Mouse (Mus musculus) forebrain, embryonic 16.5 days (tissue): ENCODE data around the gene Nme7. TPM values are rescaled to one million over a fixed set of nuclear protein-coding genes. Genes with fewer than 3 reads are reported as not detected.

Experiments
- ATAC-seq: fragments of 200-750 bp; cut with Nextera tagmentation; 2 replicates; pipeline ENCODE4 v1.8.0; 2017; ENCODE audit warnings: mild to moderate bottlenecking, moderate library complexity
- H3K27ac ChIP-seq: fragments of 300-500 bp; sonication (generic); 2 replicates; pipeline ENCODE4 v1.5.1; 2014; ENCODE audit warnings: low read length, control low read depth
- H3K27me3 ChIP-seq: fragments of 300-500 bp; sonication (generic); replicated peaks from 2 replicates; pipeline ENCODE4 v1.6.1; 2014; ENCODE audit warnings: low read length; ENCODE audit not compliant: control insufficient read depth, insufficient read depth
- H3K36me3 ChIP-seq: fragments of 300-500 bp; sonication (generic); 2 replicates; pipeline ENCODE4 v1.6.1; 2014; ENCODE audit not compliant: control insufficient read depth, insufficient read depth
- H3K4me1 ChIP-seq: fragments of 300-500 bp; sonication (generic); replicated peaks from 2 replicates; pipeline ENCODE4 v1.6.1; 2014; ENCODE audit warnings: low read length; ENCODE audit not compliant: control insufficient read depth, insufficient read depth
- H3K4me2 ChIP-seq: fragments of 300-500 bp; sonication (generic); 2 replicates; pipeline ENCODE4 v1.6.1; 2014; ENCODE audit warnings: mild to moderate bottlenecking, low read length, control low read depth
- H3K4me3 ChIP-seq: fragments of 300-500 bp; sonication (generic); replicated peaks from 2 replicates; pipeline ENCODE4 v1.5.1; 2014; ENCODE audit warnings: mild to moderate bottlenecking, low read length, control low read depth
- H3K9ac ChIP-seq: fragments of 300-500 bp; sonication (generic); replicated peaks from 2 replicates; pipeline ENCODE4 v1.6.1; 2014; ENCODE audit warnings: low read depth, low read length, control low read depth
- H3K9me3 ChIP-seq: fragments of 300-500 bp; sonication (generic); 2 replicates; pipeline ENCODE4 v1.6.1; 2016; ENCODE audit warnings: low read length; ENCODE audit not compliant: control insufficient read depth
- WGBS: fragments of 180-500 bp; shearing (Covaris S2); extraction: QIAGEN DNeasy Blood & Tissue Kit; methylation state at CpG from one replicate; pipeline ENCODE4 v1.1.7; 2014; 5-methylcytosine and 5-hydroxymethylcytosine counted together
- polyA plus RNA-seq: library from polyadenylated mRNA; unstranded; fragments of >200 nt; fragmentation: Nextera tagmentation; extraction: Ambion mirVana; gene quantifications from 2 replicates; pipeline ENCODE4 v1.2.1, GENCODE M21; 2015

Gene Nme7
- polyA plus RNA-seq, 1 experiment from 2014 or later = 43.3 TPM

DNA sequence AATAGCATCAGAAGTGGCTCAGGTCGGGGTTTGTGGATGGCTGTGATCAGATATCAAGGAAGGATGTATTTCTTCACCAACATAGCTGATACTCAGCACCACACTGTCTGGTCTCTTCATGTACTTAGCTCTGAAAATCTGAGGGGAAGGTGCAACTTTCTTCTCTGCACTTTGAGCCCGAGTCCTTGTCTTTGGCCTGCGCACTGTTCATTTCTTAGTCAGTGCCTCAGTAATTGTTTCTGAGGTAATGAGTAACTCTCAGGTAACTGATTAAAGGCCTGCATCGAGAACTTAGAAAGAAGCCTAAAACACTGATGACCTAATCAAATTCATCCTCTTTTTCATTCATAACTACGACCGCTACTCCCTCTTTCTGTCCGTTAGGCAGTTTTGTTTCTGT, 107.4 kb downstream of the Nme7 start:
- ATAC-seq = no peak
- 87% methylated on average over 7 of the region's 7 CpGs for WGBS

DNA sequence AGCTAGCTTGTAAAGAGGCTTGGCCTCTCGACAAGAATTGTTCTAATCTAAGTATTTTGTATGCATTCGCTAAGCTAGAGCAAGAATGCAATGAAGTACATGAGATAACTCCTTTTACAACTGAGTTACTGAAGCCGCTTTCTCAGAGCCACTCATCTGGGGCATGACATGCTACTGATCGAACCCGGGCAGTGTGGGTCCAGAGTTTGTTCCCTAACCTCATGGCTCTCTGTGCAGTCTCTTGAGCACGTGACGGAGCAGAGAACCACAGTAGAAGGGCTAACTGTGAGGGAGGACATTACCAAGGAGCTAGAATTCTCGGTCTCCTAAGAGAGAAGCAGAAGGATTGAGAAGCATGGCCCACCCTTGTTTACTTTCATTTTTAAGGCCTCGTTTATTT, 109.0 kb downstream of the Nme7 start:
- H3K36me3 ChIP-seq = peaks cover 3% of the 10 kb centered on the region; the same call in 1 of the 2 replicates
- no peak for ATAC-seq
- H3K4me3 ChIP-seq = no peak overlapping the region
- H3K27ac ChIP-seq = no peak overlapping the region
- no peaks in the 10 kb centered on the region; the same call in 1 of the 2 replicates for H3K4me1 ChIP-seq
- 96% methylated on average over 9 of the region's 9 CpGs for WGBS
- H3K9ac ChIP-seq = no peak overlapping the region
- H3K27me3 ChIP-seq = no peaks in the 10 kb centered on the region
- no peak overlapping the region for H3K4me2 ChIP-seq
- H3K9me3 ChIP-seq = no peaks in the 10 kb centered on the region

More for the DNA sequence above, 107.4 kb downstream of the Nme7 start:
- no peaks in the 10 kb centered on the region for H3K9me3 ChIP-seq
- H3K27ac ChIP-seq = no peak overlapping the region
- H3K4me3 ChIP-seq = no peak overlapping the region
- no peaks in the 10 kb centered on the region; the same call in 1 of the 2 replicates for H3K4me1 ChIP-seq
- peaks cover 3% of the 10 kb centered on the region; the same call in 1 of the 2 replicates for H3K36me3 ChIP-seq
- H3K4me2 ChIP-seq = no peak overlapping the region
- H3K9ac ChIP-seq = no peak overlapping the region
- H3K27me3 ChIP-seq = no peaks in the 10 kb centered on the region

DNA sequence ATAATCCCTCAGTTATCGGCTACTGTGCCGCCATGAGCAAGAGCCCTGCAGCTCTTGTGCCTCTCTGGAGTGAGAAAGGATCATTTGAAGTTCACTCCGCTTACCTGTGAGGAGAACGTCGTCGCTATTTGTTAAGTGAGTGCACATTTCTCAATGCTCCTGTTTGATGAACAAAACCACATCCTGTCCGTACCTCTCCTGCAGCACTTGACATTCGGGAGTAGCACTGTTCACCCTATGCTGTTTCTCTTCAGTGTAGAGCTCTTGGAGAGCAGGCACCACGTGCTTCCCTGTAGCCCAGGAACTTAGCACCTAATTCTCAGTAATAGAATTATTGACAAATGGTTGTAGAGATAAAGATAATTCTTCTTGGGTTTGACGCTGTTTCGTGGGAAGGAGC, 109.7 kb downstream of the Nme7 start:
- no peak for ATAC-seq
- no peaks in the 10 kb centered on the region for H3K9me3 ChIP-seq
- 96% methylated on average over 11 of the region's 11 CpGs for WGBS

DNA sequence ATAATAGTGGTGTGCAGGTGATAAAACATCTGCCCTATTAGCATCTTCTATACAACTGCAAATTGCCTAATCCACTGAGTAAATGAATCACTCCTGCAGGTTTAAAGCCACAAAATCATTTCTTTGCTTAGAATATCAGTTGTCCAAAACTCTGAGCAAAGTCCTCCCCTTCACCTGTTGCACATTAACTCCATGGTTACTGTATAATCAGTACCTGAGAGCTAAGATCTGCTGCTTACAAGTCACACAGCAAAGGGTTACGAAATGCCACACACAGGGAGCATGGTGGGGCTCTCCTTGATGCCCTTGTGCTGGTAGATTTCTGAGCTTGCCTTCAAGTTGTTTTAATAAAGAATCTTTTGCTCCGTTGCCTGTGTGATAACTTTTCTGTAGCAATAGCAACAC, 111.4 kb downstream of the Nme7 start:
- WGBS = 76% methylated on average over 2 of the region's 2 CpGs
- H3K9me3 ChIP-seq = no peaks in the 10 kb centered on the region
- ATAC-seq = no peak
- H3K4me3 ChIP-seq = no peak overlapping the region
- H3K27ac ChIP-seq = no peak overlapping the region
- H3K9ac ChIP-seq = no peak overlapping the region
- no peak overlapping the region for H3K4me2 ChIP-seq
- H3K27me3 ChIP-seq = no peaks in the 10 kb centered on the region
- peaks cover 3% of the 10 kb centered on the region; the same call in 1 of the 2 replicates for H3K36me3 ChIP-seq
- no peaks in the 10 kb centered on the region for H3K4me1 ChIP-seq

More for the DNA sequence above, 109.7 kb downstream of the Nme7 start:
- no peaks in the 10 kb centered on the region for H3K27me3 ChIP-seq
- no peak overlapping the region for H3K27ac ChIP-seq
- H3K4me1 ChIP-seq = no peaks in the 10 kb centered on the region; the same call in 1 of the 2 replicates
- H3K36me3 ChIP-seq = peaks cover 3% of the 10 kb centered on the region; the same call in 1 of the 2 replicates
- H3K9ac ChIP-seq = no peak overlapping the region
- no peak overlapping the region for H3K4me2 ChIP-seq
- H3K4me3 ChIP-seq = no peak overlapping the region

DNA sequence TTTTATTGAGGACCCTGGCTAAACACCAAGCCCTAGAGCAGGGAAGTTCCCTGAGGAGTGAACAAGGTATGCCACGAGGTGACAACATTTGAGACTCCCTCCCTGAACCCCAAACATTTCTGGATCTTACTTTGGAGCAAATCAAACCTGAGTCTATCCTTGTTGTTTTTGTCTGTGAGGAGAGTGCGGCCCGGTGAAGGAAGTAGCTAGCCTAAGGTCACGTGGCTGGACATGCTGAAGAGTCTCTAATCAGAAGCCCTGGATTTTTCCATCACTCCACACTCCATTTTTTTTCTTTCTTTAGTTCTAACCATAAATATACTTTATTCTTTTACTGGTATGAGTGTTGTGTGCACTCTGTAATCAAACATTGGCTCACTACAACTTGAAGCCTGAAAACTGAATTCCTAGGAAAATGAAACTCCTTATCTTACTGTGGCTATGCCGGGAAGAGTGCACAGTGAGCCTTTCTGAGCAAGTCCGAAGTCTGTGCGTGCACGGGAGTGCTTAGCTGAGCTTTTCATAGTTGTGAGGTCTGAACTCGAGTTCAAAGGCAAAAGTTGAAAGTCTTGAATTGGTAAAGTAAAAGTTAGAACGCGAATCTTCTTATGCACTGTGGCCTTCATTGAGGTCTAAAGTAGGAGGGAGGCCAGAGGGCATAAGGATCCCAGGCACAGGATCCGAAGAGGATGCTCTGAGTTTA, 112.9 kb downstream of the Nme7 start:
- WGBS = 91% methylated on average over 12 of the region's 12 CpGs
- H3K4me1 ChIP-seq = no peaks in the 10 kb centered on the region
- H3K27ac ChIP-seq = no peak overlapping the region
- H3K4me3 ChIP-seq = no peak overlapping the region
- no peak overlapping the region for H3K4me2 ChIP-seq
- H3K9ac ChIP-seq = no peak overlapping the region
- ATAC-seq = no peak
- no peaks in the 10 kb centered on the region for H3K9me3 ChIP-seq
- no peaks in the 10 kb centered on the region for H3K27me3 ChIP-seq
- H3K36me3 ChIP-seq = peaks cover 3% of the 10 kb centered on the region; the same call in 1 of the 2 replicates

DNA sequence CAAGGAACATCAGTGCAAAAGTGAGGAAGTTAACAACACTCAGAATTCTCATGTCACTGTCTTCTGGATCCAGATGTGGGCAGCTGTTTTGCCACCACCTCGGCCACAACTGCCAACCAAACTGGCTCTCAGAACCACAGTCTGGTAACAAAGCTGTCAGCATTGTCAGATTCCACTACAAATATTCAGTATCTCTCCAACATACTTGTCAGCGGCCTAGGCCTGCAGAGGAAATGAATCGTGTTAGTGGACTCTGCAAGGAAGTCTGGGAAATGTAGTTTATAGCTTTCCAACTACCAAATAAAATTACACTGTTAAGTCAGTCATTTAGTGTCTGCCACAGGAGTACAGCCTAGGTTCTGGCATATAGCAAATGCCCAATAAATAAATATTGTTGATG, 113.7 kb downstream of the Nme7 start:
- no peak overlapping the region for H3K4me3 ChIP-seq
- peaks cover 3% of the 10 kb centered on the region; the same call in 1 of the 2 replicates for H3K36me3 ChIP-seq
- H3K27me3 ChIP-seq = no peaks in the 10 kb centered on the region
- H3K9ac ChIP-seq = no peak overlapping the region
- H3K27ac ChIP-seq = no peak overlapping the region
- 90% methylated on average over 3 of the region's 3 CpGs for WGBS
- no peak overlapping the region for H3K4me2 ChIP-seq
- ATAC-seq = no peak
- no peaks in the 10 kb centered on the region for H3K4me1 ChIP-seq
- no peaks in the 10 kb centered on the region for H3K9me3 ChIP-seq

DNA sequence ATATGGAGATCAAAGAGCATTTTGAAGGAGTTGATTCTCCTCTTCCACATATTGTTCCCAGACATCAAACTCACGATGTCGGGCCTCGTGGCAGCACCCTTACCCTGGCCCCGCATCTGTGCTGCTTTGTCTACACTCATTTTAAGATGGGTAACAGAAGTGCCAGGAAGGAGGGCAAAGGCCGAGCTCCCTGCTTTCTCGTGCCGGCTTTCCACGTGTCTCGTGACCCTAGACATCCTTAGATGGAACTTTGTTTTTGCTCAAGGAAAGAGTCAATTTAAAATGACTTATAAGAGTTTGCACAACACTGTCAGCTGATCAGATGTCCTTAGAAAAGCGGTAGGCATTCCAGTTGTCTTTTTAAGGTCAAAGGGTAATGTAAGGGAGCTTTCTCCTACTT, 114.4 kb downstream of the Nme7 start:
- no peak for ATAC-seq
- no peak overlapping the region for H3K9ac ChIP-seq
- no peaks in the 10 kb centered on the region for H3K27me3 ChIP-seq
- 92% methylated on average over 10 of the region's 10 CpGs for WGBS
- H3K9me3 ChIP-seq = no peaks in the 10 kb centered on the region
- no peak overlapping the region for H3K4me3 ChIP-seq
- H3K4me1 ChIP-seq = no peaks in the 10 kb centered on the region
- no peak overlapping the region for H3K27ac ChIP-seq
- H3K36me3 ChIP-seq = peaks cover 3% of the 10 kb centered on the region; the same call in 1 of the 2 replicates
- H3K4me2 ChIP-seq = no peak overlapping the region

DNA sequence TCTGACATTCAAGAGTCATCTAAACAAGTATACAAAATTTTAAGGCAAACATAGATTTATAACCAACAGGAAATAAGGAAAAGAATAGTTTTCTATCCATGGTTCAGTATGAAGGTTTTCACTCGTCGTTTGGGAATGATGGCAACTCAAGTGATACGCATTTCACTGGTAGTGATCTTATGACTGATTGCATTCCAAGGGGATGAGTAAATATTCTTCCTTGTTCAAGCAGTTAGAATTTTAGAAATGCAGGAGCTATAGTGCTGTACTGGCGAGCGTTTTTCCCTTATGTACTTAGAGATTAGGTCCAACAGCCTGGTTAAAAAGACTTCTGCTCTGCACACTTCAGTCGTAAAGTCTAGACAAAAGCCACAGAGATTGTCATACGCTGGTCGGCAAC, 115.5 kb downstream of the Nme7 start:
- Histone ChIP-seq H3K4me1 (no peaks in the 10 kb centered on the region), H3K36me3 (no peaks in the 10 kb centered on the region), H3K9ac (no peak overlapping the region), H3K27me3 (no peaks in the 10 kb centered on the region), H3K4me3 (no peak overlapping the region), H3K27ac (no peak overlapping the region), H3K4me2 (no peak overlapping the region), H3K9me3 (no peaks in the 10 kb centered on the region)
- WGBS = 88% methylated on average over 8 of the region's 8 CpGs
- ATAC-seq = no peak

DNA sequence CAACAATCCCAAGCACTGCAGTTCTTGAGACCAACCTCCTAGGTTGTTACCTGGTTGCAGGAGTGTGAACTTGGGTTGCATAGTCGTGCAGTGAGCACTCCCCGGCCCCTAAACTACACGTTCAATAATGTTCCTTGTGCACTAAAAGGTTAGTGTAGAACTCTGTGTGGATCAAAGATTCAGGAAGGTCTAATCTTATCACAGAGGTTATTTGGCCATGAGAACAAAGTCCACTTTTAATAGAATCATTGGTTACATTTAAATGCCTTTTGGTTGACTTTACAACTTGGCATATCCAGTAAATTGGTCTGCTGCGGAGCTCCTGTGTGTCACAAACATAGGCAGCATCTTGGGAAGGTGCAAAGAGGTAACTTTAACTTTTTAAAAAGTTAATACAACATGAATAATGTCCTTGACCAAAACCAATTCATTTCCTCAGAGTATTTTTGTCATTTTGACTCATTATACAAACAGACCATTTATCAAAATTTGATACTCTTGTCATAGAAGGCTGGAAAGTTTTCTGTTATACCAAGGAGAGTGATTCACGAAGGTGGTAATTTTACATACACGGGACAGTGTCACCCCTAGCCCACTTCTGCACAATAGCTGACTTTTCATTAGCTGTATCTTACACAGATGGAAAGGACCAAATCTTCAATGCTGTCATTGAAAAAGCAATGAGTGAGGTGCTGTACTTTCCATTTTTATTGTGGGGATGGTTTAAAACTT, 116.9 kb downstream of the Nme7 start:
- H3K4me1 ChIP-seq = no peaks in the 10 kb centered on the region
- no peaks in the 10 kb centered on the region for H3K9me3 ChIP-seq
- H3K27me3 ChIP-seq = no peaks in the 10 kb centered on the region
- H3K36me3 ChIP-seq = no peaks in the 10 kb centered on the region
- no peak for ATAC-seq
- no peak overlapping the region for H3K27ac ChIP-seq
- no peak overlapping the region for H3K4me3 ChIP-seq
- H3K4me2 ChIP-seq = no peak overlapping the region
- no peak overlapping the region for H3K9ac ChIP-seq
- WGBS = 88% methylated on average over 6 of the region's 6 CpGs
